ENCODE assay signal across 8 mouse cellular contexts in the genomic region with DNA sequence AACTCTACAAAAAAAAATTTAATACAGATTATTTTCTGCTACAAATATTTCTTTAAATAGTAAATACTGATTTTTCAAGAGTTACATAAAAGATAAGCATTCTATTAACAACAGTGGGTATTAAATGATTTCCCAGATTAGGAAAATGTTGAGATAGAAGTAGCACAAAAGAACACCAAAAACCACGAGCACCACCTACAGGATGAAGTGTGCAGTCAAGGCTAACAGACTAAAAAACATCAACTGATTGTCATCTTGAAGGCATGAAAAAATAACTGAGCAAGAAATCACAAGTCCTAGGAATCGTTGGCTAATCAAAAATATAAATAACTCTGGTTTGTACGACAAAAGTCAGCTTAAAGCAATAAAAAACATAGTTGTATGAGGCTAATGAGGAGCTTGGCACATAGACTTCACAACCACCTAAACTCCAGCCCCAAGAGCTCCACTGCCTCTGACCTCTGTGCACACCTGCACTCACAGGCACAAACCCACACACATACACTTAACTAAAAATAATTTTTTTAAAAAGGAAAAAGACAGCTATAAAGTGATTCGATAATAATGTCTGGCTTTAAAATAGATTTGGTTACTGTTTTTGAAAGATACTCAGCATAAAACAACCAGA. TPM values are rescaled to one million over a fixed set of nuclear protein-coding genes. Genes with fewer than 3 reads are reported as not detected.
DNase-seq lines count a peak whose midpoint lies in the region; ATAC-seq and TF ChIP-seq lines count a peak whose summit lies in the region.

No protein-coding gene starts in this region.

- intact Hi-C loops in heart, postnatal 14 days (cut with DNase I): loop anchor here (2.0 kb wide), 2 partner anchors 114 to 190 kb away; no protein-coding TSS in a partner anchor

- WGBS in forebrain, embryonic 12.5 days: 36% methylated on average over 4 of the region's 4 CpGs
- WGBS in lung, embryonic 14.5 days: 34% methylated on average over 4 of the region's 4 CpGs

- H3K9ac ChIP-seq in forebrain, embryonic 12.5 days: no peak overlapping the region
- no peak overlapping the region for H3K9ac ChIP-seq in lung, embryonic 14.5 days

- TF ChIP-seq CTCF in brain, embryonic 14.5 days (IDR thresholded peaks at IDR 0.05; ENCODE audit: borderline replicate concordance, extremely low read depth, insufficient read depth, insufficient read length): peak; percentile 60; the same call in 1 of the 2 replicates
- TF ChIP-seq CTCF in lung, embryonic 14.5 days (IDR thresholded peaks at IDR 0.05; ENCODE audit: low read depth): peak; percentile 70

- H3K4me1 ChIP-seq in forebrain, embryonic 12.5 days: peaks cover 19% of the 10 kb centered on the region
- H3K4me1 ChIP-seq in lung, embryonic 14.5 days (ENCODE audit: insufficient read depth): no peaks in the 10 kb centered on the region

- H3K9me3 ChIP-seq in forebrain, embryonic 12.5 days: no peaks in the 10 kb centered on the region
- no peaks in the 10 kb centered on the region for H3K9me3 ChIP-seq in lung, embryonic 14.5 days (ENCODE audit: low read depth, low read length)

- H3K27ac ChIP-seq in forebrain, embryonic 12.5 days: no peak overlapping the region
- H3K27ac ChIP-seq in lung, embryonic 14.5 days (ENCODE audit: low read depth): no peak overlapping the region

- H3K36me3 ChIP-seq in forebrain, embryonic 12.5 days (replicated peaks): 0 out of 2 replicates have a peak, but pooled peaks cover 3% of the 10 kb centered on the region
- H3K36me3 ChIP-seq in lung, embryonic 14.5 days (ENCODE audit: insufficient read depth): no peaks in the 10 kb centered on the region

- H3K4me2 ChIP-seq in forebrain, embryonic 12.5 days: no peak overlapping the region
- no peak overlapping the region for H3K4me2 ChIP-seq in lung, embryonic 14.5 days

- no peak for TF ChIP-seq POLR2A in brain, embryonic 14.5 days (IDR thresholded peaks at IDR 0.05; ENCODE audit: borderline replicate concordance, extremely low read depth, insufficient read depth, insufficient read length, poor library complexity, severe bottlenecking)

- no peaks in the 10 kb centered on the region for H3K27me3 ChIP-seq in forebrain, embryonic 12.5 days
- H3K27me3 ChIP-seq in lung, embryonic 14.5 days (ENCODE audit: insufficient read depth, low read length): no peaks in the 10 kb centered on the region

- H3K4me3 ChIP-seq in forebrain, embryonic 12.5 days (replicated peaks): no peak overlapping the region
- no peak overlapping the region for H3K4me3 ChIP-seq in lung, embryonic 14.5 days (ENCODE audit: low read depth, low read length)

- peak; percentile 66 for ATAC-seq in CD4-positive, CD25-positive, alpha-beta regulatory T cell, adult 4 months
- peak; percentile 52; the same call in 1 of the 2 replicates for ATAC-seq in forebrain, embryonic 12.5 days (ENCODE audit: low FRiP score)
- no peak for ATAC-seq in lung, embryonic 14.5 days (ENCODE audit: insufficient read depth)

- peak; percentile 46 to 65 for DNase-seq in heart, postnatal 14 days
- DNase-seq in heart, adult 9 months (ENCODE audit: low spot score in 2 of 2): no peak
- peak; percentile 89 for DNase-seq in brain, embryonic 14.5 days (ENCODE audit: low read depth)
- DNase-seq in kidney, postnatal 10 days: peak; percentile 71
- DNase-seq in lung, embryonic 14.5 days: peak; percentile 82
- peak; percentile 17 to 19 for DNase-seq in right cerebral cortex, postnatal 36 days (ENCODE audit: low spot score in 2 of 2)

RNA-seq across cellular contexts. Expression of a gene that starts 35.3 kb away (rescaled TPM):
- total RNA-seq in heart, postnatal 14 days (2021): 10 to 100 TPM; 12.0 to 15.1 TPM
- 10 to 100 TPM; 53.6 to 55.3 TPM for polyA plus RNA-seq in CD4-positive, CD25-positive, alpha-beta regulatory T cell, adult 4 months (2017; shearing (Covaris generic))
- 16.0 and 21.2 TPM in 2 replicates for polyA plus RNA-seq in brain, embryonic 14.5 days (2012; rRNA removed)
- polyA plus RNA-seq in forebrain, embryonic 12.5 days (2016; fragmentation: Nextera tagmentation; extraction: Ambion mirVana): 27.8 and 29.6 TPM in 2 replicates
- polyA plus RNA-seq in lung, embryonic 14.5 days (2014; fragmentation: Nextera tagmentation; extraction: Ambion mirVana): 22.5 TPM in 2 replicates

Comparison
In these comparisons a context has a peak if more than half of its experiments do, and no peak if none do; other contexts are left out.
1. DNase-seq: peak in heart, postnatal 14 days (2 of 2), brain, embryonic 14.5 days (single experiment), kidney, postnatal 10 days (single experiment), lung, embryonic 14.5 days (single experiment) and right cerebral cortex, postnatal 36 days (2 of 2); none in heart, adult 9 months (0 of 2).